9 mouse cellular contexts compared by ENCODE assay signal in genomic region chr13:51920511-51921351, GRCm38 (mm10).
DNase-seq lines count a peak whose midpoint lies in the region; ATAC-seq and TF ChIP-seq lines count a peak whose summit lies in the region.
"Had no signal": no experiment of that assay in that cellular context is flagged by ENCODE, and none has a peak within 500 bp of the region (broad histone marks: within the 10 kb centered on the region; RNA-seq: fewer than 3 reads in every experiment).

No protein-coding gene starts in this region.

- WGBS in heart, embryonic 11.5 days (ENCODE audit: insufficient replicate concordance), result 25% methylated on average over 15 of the region's 15 CpGs
- WGBS in midbrain, embryonic 16.5 days, result 9% methylated on average over 15 of the region's 15 CpGs
- 81% methylated on average over 15 of the region's 15 CpGs for WGBS in thymus, adult 2 months

- DNase-seq in heart, postnatal 14 days, result peak; percentile 21 to 26
- DNase-seq in R1 (ENCODE audit: low read depth, low spot score) (peak; percentile 90), adipocyte (ENCODE audit: low spot score) (no peak)
- DNase-seq in forelimb bud, embryonic 11.5 days (ENCODE audit: low read depth, low spot score), result peak; percentile 69
- DNase-seq in thymus, adult 2 months, result no peak
- no peak for DNase-seq in T-cell, adult 2 months (ENCODE audit: low spot score)

- H3K36me3 ChIP-seq in heart, embryonic 11.5 days (ENCODE audit: control insufficient read depth, insufficient read depth, low read length), result no peaks in the 10 kb centered on the region
- H3K36me3 ChIP-seq in midbrain, embryonic 16.5 days (ENCODE audit: control insufficient read depth, insufficient read depth, low read length), result no peaks in the 10 kb centered on the region
- no peaks in the 10 kb centered on the region for H3K36me3 ChIP-seq in thymus, adult 2 months (ENCODE audit: control insufficient read depth, insufficient read depth, low read length)

- no peak overlapping the region for H3K27ac ChIP-seq in heart, embryonic 11.5 days (ENCODE audit: low read depth, low read length)
- no peak overlapping the region for H3K27ac ChIP-seq in midbrain, embryonic 16.5 days (ENCODE audit: low read length)
- no peak overlapping the region for H3K27ac ChIP-seq in thymus, adult 2 months (ENCODE audit: control insufficient read depth, insufficient read depth, low read length)
- H3K27ac ChIP-seq: macrophage had no signal

- peaks cover 23% of the 10 kb centered on the region for H3K4me1 ChIP-seq in heart, embryonic 11.5 days (ENCODE audit: control insufficient read depth, insufficient read depth, low read length)
- peaks cover 32% of the 10 kb centered on the region for H3K4me1 ChIP-seq in midbrain, embryonic 16.5 days (ENCODE audit: control insufficient read depth, insufficient read depth, low read length)
- H3K4me1 ChIP-seq in thymus, adult 2 months (replicated peaks; ENCODE audit: control insufficient read depth, insufficient read depth, low read length), result no peaks in the 10 kb centered on the region

- H3K4me3 ChIP-seq in heart, embryonic 11.5 days (ENCODE audit: low read depth, low read length), result no peak overlapping the region
- no peak overlapping the region for H3K4me3 ChIP-seq in midbrain, embryonic 16.5 days (ENCODE audit: low read depth, low read length)
- no peak overlapping the region for H3K4me3 ChIP-seq in thymus, adult 2 months (ENCODE audit: control insufficient read depth, insufficient read depth, low read length)

- intact Hi-C loops in heart, postnatal 14 days (cut with DNase I), result no loop called here

- H3K27me3 ChIP-seq in heart, embryonic 11.5 days (ENCODE audit: control insufficient read depth, insufficient read depth, low read length), result peaks cover 58% of the 10 kb centered on the region
- H3K27me3 ChIP-seq in midbrain, embryonic 16.5 days (ENCODE audit: control insufficient read depth, insufficient read depth, low read depth, low read length), result no peaks in the 10 kb centered on the region; the same call in 1 of the 2 replicates
- no peaks in the 10 kb centered on the region for H3K27me3 ChIP-seq in thymus, adult 2 months (ENCODE audit: control insufficient read depth, insufficient read depth, low read length)

- TF ChIP-seq POLR2A in thymus, adult 2 months (IDR thresholded peaks at IDR 0.05; ENCODE audit: control insufficient read depth, extremely low read depth, insufficient read depth, low read length, poor library complexity), result no peak

- H3K9me3 ChIP-seq in heart, embryonic 11.5 days (replicated peaks; ENCODE audit: control insufficient read depth, low read length), result no peaks in the 10 kb centered on the region
- H3K9me3 ChIP-seq in midbrain, embryonic 16.5 days (replicated peaks; ENCODE audit: control insufficient read depth, low read length, poor library complexity, severe bottlenecking), result no peaks in the 10 kb centered on the region

- TF ChIP-seq CTCF in thymus, adult 2 months (IDR thresholded peaks at IDR 0.05; ENCODE audit: borderline replicate concordance, control insufficient read depth, extremely low read depth, insufficient read depth, low read length, poor library complexity), result no peak

- no peak overlapping the region for H3K4me2 ChIP-seq in heart, embryonic 11.5 days
- H3K4me2 ChIP-seq in midbrain, embryonic 16.5 days (ENCODE audit: low read length), result no peak overlapping the region

- no peak overlapping the region for H3K9ac ChIP-seq in heart, embryonic 11.5 days (ENCODE audit: low read depth, low read length)
- no peak overlapping the region for H3K9ac ChIP-seq in midbrain, embryonic 16.5 days (ENCODE audit: low read depth, low read length)

- no peak for ATAC-seq in heart, embryonic 11.5 days (replicated peaks; ENCODE audit: insufficient number of reproducible peaks, low FRiP score, low TSS enrichment)
- ATAC-seq in midbrain, embryonic 16.5 days, result peak; percentile 71

Comparison
In these comparisons a context has a peak if more than half of its experiments do, and no peak if none do; other contexts are left out.
1. DNase-seq: peak in heart, postnatal 14 days (2 of 2), R1 (single experiment) and forelimb bud, embryonic 11.5 days (single experiment); none in thymus, adult 2 months (single experiment), adipocyte (single experiment) and T-cell, adult 2 months (single experiment).